Mouse (Mus musculus): ENCODE results near the gene Atp5f1. TPM values are rescaled to one million over a fixed set of nuclear protein-coding genes. Genes with fewer than 3 reads are reported as not detected.
"Not testable (repeated sequence)": the region's sequence is repeated elsewhere in the genome, so short reads cannot be mapped to it uniquely, and the experiment has no call there.

Gene Atp5f1
- 499 and 512 TPM in 2 replicates for polyA plus RNA-seq (2014; fragmentation: Nextera tagmentation; extraction: Ambion mirVana)

DNA sequence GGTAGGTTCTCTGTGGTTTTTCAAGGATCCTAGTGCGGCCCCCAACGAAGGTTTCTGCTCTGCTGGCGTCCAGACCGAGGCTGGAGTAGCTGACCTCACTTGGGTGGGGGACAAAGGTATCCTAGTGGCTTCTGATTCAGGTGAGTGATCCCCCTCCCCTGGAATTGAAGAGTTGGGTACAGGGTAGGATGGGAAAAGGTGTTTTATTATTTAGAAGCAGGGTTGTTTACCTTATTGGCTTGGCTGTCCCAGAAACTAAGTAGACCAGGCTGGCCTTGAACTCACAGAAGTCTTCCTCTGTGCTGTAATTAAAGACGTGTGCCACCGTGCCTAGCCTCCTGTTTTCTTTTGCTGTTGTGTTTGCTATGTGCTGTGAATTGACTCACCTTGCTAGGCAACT, at the start of gene Atp5f1:
Atp5f1 (minus strand) TSS at position 101 of the 400 bp plus-strand sequence.
- Histone ChIP-seq H3K36me3 (ENCODE audit: control insufficient read depth, insufficient read depth, low read length) (peaks cover 34% of the 10 kb centered on the region), H3K27ac (ENCODE audit: low read depth, low read length) (peak within 1 kb of the TSS; percentile 89), H3K27me3 (replicated peaks; ENCODE audit: control insufficient read depth, insufficient read depth, low read length) (no peaks in the 10 kb centered on the region), H3K9ac (ENCODE audit: low read depth, low read length) (peak within 1 kb of the TSS; percentile 97), H3K4me2 (peak within 1 kb of the TSS; percentile 95), H3K4me1 (replicated peaks; ENCODE audit: control insufficient read depth, insufficient read depth, low read length) (peaks cover 17% of the 10 kb centered on the region), H3K9me3 (ENCODE audit: control insufficient read depth, low read length) (no peaks in the 10 kb centered on the region), H3K4me3 (ENCODE audit: low read depth, low read length) (peak within 1 kb of the TSS; percentile 84)
- DNase-seq (ENCODE audit: low spot score) (no peak), ATAC-seq (replicated peaks; ENCODE audit: low FRiP score) (no peak; the same call in 1 of the 2 replicates)
- WGBS: 4% methylated on average over 6 of the region's 6 CpGs

DNA sequence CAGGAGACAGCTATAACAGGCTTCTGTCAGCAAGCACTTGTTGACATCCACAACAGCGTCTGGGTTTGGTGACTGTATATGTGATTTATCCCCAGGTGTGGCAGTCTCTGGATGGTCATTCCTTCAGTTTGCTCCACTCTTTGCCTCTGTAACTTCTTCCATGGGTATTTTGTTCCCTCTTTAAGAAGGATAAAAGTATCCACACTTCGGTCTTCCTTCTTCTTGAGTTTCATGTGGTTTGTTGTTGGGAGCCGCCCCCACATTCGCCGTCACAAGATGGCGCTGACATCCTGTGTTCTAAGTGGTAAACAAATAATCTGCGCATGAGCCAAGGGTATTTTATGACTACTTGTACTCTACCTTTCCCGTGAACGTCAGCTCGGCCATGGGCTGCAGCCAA, 43.5 kb upstream of the Atp5f1 start:
- not testable (repeated sequence) for H3K36me3 ChIP-seq (ENCODE audit: control insufficient read depth, insufficient read depth, low read length); H3K9me3 ChIP-seq (ENCODE audit: control insufficient read depth, low read length); DNase-seq (ENCODE audit: low spot score); H3K4me2 ChIP-seq; H3K27me3 ChIP-seq (replicated peaks; ENCODE audit: control insufficient read depth, insufficient read depth, low read length); H3K4me1 ChIP-seq (replicated peaks; ENCODE audit: control insufficient read depth, insufficient read depth, low read length); H3K27ac ChIP-seq (ENCODE audit: low read depth, low read length); H3K4me3 ChIP-seq (ENCODE audit: low read depth, low read length); ATAC-seq (replicated peaks; ENCODE audit: low FRiP score); H3K9ac ChIP-seq (ENCODE audit: low read depth, low read length)
- 64% methylated on average over 10 of the region's 10 CpGs for WGBS

DNA sequence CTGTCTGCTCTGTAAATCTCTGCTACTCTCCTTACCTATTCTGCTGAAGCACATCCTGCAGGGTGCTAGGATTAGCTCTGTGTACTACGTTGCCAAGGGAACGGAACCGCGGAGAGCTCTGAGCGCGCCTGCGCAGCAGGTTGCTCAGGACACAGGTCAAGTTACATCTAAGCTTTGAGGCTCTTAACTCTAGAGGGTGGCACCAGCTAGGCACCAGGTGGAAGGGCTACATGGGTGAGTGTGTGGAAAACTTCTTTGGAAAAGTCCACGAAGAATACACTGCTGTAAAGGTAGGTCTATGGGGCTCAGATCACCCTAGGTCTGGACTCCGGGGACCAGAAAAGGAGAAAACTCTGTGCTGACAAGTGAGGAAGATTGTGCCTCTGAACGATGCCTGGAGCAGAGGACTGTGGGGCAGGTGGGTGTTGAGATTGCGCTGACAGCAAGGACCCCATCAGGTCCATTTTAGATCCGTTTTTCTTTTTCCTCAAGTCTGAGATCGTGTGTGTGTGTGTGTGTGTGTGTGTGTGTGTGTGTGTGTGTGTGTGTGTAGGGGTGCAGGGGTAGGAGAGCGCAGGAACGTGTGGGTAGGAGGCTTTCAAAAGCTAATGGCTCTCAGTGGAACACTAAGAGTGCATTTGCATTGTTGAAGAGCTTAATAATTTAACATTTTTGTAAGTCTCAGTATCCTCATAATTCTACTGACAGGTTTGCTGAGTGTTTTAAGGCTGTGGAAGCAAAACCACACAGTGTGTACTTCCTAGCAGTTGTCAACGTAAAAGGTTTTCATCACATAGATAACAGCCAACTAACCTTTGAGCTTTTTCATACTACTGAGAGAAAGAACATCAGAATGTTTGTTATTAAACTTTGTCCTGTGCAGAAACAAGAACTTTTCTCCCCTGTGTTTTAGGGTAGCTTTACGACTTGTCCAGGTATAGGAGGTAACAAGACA, 41.8 kb upstream of the Atp5f1 start:
- H3K9ac ChIP-seq (ENCODE audit: low read depth, low read length): no peak overlapping the region
- H3K27ac ChIP-seq (ENCODE audit: low read depth, low read length): no peak overlapping the region
- ATAC-seq (replicated peaks; ENCODE audit: low FRiP score) (peak; percentile 79), DNase-seq (ENCODE audit: low spot score) (no peak)
- no peaks in the 10 kb centered on the region for H3K9me3 ChIP-seq (ENCODE audit: control insufficient read depth, low read length)
- H3K4me1 ChIP-seq (replicated peaks; ENCODE audit: control insufficient read depth, insufficient read depth, low read length): no peaks in the 10 kb centered on the region
- H3K4me3 ChIP-seq (ENCODE audit: low read depth, low read length): no peak overlapping the region
- no peaks in the 10 kb centered on the region for H3K36me3 ChIP-seq (ENCODE audit: control insufficient read depth, insufficient read depth, low read length)
- H3K4me2 ChIP-seq: peak overlapping the region; percentile 26
- WGBS: 22% methylated on average over 17 of the region's 17 CpGs
- no peaks in the 10 kb centered on the region for H3K27me3 ChIP-seq (replicated peaks; ENCODE audit: control insufficient read depth, insufficient read depth, low read length)

DNA sequence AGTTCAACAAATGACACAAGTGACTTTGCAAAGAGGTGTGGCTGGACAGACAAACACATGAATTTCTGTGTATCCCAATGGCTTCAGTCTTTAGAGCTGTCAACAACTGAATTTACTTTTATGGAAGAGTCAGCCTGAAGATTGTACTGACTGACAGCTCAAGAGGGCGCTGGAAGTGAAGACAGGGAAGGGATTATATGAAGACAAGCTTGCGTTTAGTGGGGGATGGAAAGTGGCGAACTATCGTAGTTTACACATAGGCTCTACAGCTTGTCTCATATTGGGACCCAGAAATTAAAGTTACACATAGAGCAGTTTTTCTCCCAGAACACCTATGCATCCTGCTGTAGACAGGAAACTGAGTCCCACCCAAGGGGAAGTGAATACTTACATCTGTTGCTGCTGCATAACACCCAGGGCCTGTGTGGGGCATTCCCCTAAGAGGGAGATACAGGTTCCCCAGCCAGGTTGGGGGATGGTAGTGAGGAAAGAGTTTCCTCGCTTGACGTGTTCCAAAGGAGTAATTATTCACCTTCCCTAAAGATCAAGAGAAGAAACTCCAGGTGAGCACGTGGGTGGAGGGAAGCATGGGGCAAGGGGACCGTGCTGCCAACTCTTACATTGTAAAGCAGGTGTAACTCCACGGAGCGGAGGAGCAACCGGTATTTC, 40.9 kb upstream of the Atp5f1 start:
- DNase-seq (ENCODE audit: low spot score) (no peak), ATAC-seq (replicated peaks; ENCODE audit: low FRiP score) (no peak)
- no peak overlapping the region for H3K27ac ChIP-seq (ENCODE audit: low read depth, low read length)
- no peak overlapping the region for H3K9ac ChIP-seq (ENCODE audit: low read depth, low read length)
- H3K9me3 ChIP-seq (ENCODE audit: control insufficient read depth, low read length): no peaks in the 10 kb centered on the region
- H3K27me3 ChIP-seq (replicated peaks; ENCODE audit: control insufficient read depth, insufficient read depth, low read length): no peaks in the 10 kb centered on the region
- WGBS: 20% methylated on average over 11 of the region's 11 CpGs
- H3K4me1 ChIP-seq (replicated peaks; ENCODE audit: control insufficient read depth, insufficient read depth, low read length): no peaks in the 10 kb centered on the region
- H3K4me2 ChIP-seq: peak overlapping the region; percentile 26
- H3K4me3 ChIP-seq (ENCODE audit: low read depth, low read length): no peak overlapping the region
- H3K36me3 ChIP-seq (ENCODE audit: control insufficient read depth, insufficient read depth, low read length): no peaks in the 10 kb centered on the region

DNA sequence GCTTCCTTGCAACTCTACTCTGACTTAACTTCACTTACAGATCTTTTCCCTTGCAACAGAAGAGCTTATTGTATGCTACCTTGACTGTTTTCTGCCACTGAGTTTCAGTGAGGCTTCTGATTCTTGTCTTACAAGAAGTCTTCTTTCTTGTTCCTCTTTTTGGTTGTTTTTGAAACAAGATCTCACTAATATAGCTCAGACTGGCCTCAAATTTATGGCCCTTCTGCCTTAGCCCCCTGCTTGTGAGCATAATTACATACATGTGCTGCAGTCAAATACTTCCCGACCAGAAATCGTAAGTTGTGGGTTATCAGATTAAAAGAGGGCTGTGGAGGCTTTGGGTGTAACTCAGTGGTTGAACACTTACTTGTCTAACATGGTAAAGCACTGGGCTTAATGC, 34.8 kb upstream of the Atp5f1 start:
- H3K4me1 ChIP-seq (replicated peaks; ENCODE audit: control insufficient read depth, insufficient read depth, low read length): no peaks in the 10 kb centered on the region
- no peak for DNase-seq (ENCODE audit: low spot score)
- 45% methylated on average over 2 of the region's 2 CpGs for WGBS
- no peak overlapping the region for H3K4me3 ChIP-seq (ENCODE audit: low read depth, low read length)
- H3K4me2 ChIP-seq: no peak overlapping the region
- H3K36me3 ChIP-seq (ENCODE audit: control insufficient read depth, insufficient read depth, low read length): no peaks in the 10 kb centered on the region
- no peak overlapping the region for H3K9ac ChIP-seq (ENCODE audit: low read depth, low read length)
- no peak overlapping the region for H3K27ac ChIP-seq (ENCODE audit: low read depth, low read length)
- no peaks in the 10 kb centered on the region for H3K9me3 ChIP-seq (ENCODE audit: control insufficient read depth, low read length)
- no peaks in the 10 kb centered on the region for H3K27me3 ChIP-seq (replicated peaks; ENCODE audit: control insufficient read depth, insufficient read depth, low read length)
- ATAC-seq (replicated peaks; ENCODE audit: low FRiP score): no peak

DNA sequence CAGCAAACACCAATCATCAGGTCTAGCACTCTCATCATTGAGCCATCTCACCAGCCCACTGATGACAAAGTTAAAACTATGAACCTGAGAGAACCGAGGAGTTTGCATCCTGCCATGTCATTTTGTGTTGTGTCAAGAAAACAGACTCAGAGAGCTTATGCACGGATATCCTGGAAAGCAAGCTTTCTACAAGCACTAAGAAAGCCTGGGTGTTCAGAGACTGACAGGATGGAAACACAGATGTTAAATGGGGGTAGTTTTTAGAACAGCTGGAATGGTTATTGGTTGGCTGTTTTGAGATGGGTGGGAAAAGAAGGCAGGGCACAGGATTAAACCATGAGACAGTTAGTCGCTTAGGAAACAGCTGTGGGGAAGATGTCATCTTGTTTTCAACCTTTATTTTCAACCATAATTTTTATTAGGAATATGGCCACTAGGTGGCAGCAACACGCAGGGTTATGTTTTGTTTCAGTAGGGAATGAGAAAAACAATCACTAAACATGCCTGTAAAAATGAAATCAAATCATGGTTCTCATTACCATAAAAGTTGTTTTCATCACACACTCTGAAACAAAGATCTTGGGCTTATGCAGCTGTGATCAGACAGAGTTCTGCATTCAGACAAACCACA, 31.9 kb upstream of the Atp5f1 start:
- DNase-seq (ENCODE audit: low spot score) (no peak), ATAC-seq (replicated peaks; ENCODE audit: low FRiP score) (no peak)
- Histone ChIP-seq H3K27ac (ENCODE audit: low read depth, low read length) (no peak overlapping the region), H3K4me3 (ENCODE audit: low read depth, low read length) (no peak overlapping the region), H3K4me2 (no peak overlapping the region), H3K36me3 (ENCODE audit: control insufficient read depth, insufficient read depth, low read length) (no peaks in the 10 kb centered on the region), H3K4me1 (replicated peaks; ENCODE audit: control insufficient read depth, insufficient read depth, low read length) (no peaks in the 10 kb centered on the region), H3K9ac (ENCODE audit: low read depth, low read length) (no peak overlapping the region), H3K27me3 (replicated peaks; ENCODE audit: control insufficient read depth, insufficient read depth, low read length) (no peaks in the 10 kb centered on the region), H3K9me3 (ENCODE audit: control insufficient read depth, low read length) (no peaks in the 10 kb centered on the region)
- 25% methylated on average over 4 of the region's 4 CpGs for WGBS

DNA sequence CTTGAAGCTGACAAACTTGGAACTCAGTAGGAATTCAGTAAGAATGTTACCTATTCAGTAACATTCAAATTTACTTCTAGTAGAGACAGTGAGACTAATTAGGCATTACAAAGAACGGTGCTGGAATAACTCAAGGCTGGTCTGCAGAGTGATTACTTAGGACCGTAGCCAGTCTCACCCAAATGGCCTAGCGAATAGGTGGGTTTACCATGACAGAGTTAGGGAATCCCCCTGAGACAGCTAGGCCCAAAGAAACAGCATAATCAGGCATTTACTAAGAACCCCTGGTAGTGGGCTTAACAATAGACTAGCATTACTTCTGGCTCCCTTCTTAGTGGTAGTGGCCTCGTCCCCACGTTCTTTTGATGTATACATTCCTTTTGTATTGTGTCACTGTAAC, 29.7 kb upstream of the Atp5f1 start:
- 72% methylated on average over 5 of the region's 5 CpGs for WGBS
- not testable (repeated sequence) for H3K9ac ChIP-seq (ENCODE audit: low read depth, low read length)

DNA sequence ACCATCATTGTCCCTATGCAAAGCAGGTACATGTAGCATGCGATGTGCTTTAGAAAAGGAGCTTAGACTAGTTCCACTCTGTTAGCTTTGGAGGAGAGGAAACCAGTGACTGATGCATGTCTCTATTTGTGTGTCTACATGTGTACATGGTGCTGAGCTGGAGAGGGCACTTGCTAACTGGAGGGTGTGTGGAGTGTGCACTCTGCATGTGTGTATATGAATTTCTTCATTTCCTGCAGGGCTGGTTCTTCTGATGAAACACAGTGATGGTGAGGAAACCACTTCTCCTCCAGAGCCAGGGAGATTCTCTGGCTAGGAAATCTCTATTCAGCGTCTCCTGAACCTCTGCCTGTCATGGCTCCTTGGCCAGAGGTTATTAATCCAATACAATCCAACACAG, 14.3 kb upstream of the Atp5f1 start:
- H3K27me3 ChIP-seq (replicated peaks; ENCODE audit: control insufficient read depth, insufficient read depth, low read length): no peaks in the 10 kb centered on the region
- no peak overlapping the region for H3K4me2 ChIP-seq
- H3K4me1 ChIP-seq (replicated peaks; ENCODE audit: control insufficient read depth, insufficient read depth, low read length): no peaks in the 10 kb centered on the region
- no peak overlapping the region for H3K27ac ChIP-seq (ENCODE audit: low read depth, low read length)
- no peak for ATAC-seq (replicated peaks; ENCODE audit: low FRiP score)
- H3K9me3 ChIP-seq (ENCODE audit: control insufficient read depth, low read length): no peaks in the 10 kb centered on the region
- no peak for DNase-seq (ENCODE audit: low spot score)
- WGBS: 67% methylated on average over 2 of the region's 2 CpGs
- H3K9ac ChIP-seq (ENCODE audit: low read depth, low read length): no peak overlapping the region
- H3K4me3 ChIP-seq (ENCODE audit: low read depth, low read length): no peak overlapping the region
- no peaks in the 10 kb centered on the region for H3K36me3 ChIP-seq (ENCODE audit: control insufficient read depth, insufficient read depth, low read length)

More for the DNA sequence above, 29.7 kb upstream of the Atp5f1 start:
- H3K36me3 ChIP-seq (ENCODE audit: control insufficient read depth, insufficient read depth, low read length); ATAC-seq (replicated peaks; ENCODE audit: low FRiP score); H3K4me2 ChIP-seq; H3K4me1 ChIP-seq (replicated peaks; ENCODE audit: control insufficient read depth, insufficient read depth, low read length); H3K27ac ChIP-seq (ENCODE audit: low read depth, low read length); H3K27me3 ChIP-seq (replicated peaks; ENCODE audit: control insufficient read depth, insufficient read depth, low read length); H3K9me3 ChIP-seq (ENCODE audit: control insufficient read depth, low read length); H3K4me3 ChIP-seq (ENCODE audit: low read depth, low read length); DNase-seq (ENCODE audit: low spot score): not testable (repeated sequence)
